Comparison of ENCODE assay signal across 17 mouse cellular contexts in the genomic region with DNA sequence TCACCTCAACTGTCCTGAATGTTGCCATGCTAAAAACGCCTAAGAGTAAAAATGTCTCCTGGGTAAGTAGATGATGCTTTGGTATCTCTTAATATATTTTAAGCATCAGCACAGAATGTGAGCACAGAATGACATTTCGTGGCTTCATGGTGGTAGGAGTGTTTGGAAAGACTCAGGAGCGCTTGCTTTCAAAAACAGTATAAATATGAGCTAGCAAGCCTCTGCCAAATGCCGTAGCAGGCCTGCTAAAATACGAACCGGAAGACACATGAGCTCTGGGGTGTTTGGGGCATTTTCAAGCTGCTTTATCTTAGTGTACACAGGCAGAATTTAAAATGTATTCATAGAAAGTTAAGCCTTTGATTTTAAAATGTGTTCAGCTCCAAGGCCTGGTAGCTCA.
A peak's percentile ranks its signal among the peaks of the same experiment; 100 is the strongest.
DNase-seq lines count a peak whose midpoint lies in the region; ATAC-seq and TF ChIP-seq lines count a peak whose summit lies in the region.
"Had no signal": no experiment of that assay in that cellular context is flagged by ENCODE, and none has a peak within 500 bp of the region (broad histone marks: within the 10 kb centered on the region; RNA-seq: fewer than 3 reads in every experiment).

No protein-coding gene starts in this region.

- no peaks in the 10 kb centered on the region for H3K9me3 ChIP-seq in lung, embryonic 14.5 days (ENCODE audit: low read depth, low read length)
- H3K9me3 ChIP-seq: hindbrain, embryonic 15.5 days; limb, embryonic 12.5 days; neural tube, embryonic 13.5 days had no signal

- H3K4me2 ChIP-seq in lung, embryonic 14.5 days: no peak overlapping the region
- H3K4me2 ChIP-seq: hindbrain, embryonic 15.5 days; limb, embryonic 12.5 days; neural tube, embryonic 13.5 days had no signal

- no peak for TF ChIP-seq CTCF in lung, embryonic 14.5 days (IDR thresholded peaks at IDR 0.05; ENCODE audit: low read depth)

- no peak overlapping the region for H3K9ac ChIP-seq in lung, embryonic 14.5 days
- H3K9ac ChIP-seq: hindbrain, embryonic 15.5 days; limb, embryonic 12.5 days; liver, embryonic 14.5 days; neural tube, embryonic 13.5 days had no signal

- no peak for ATAC-seq in lung, embryonic 14.5 days (ENCODE audit: insufficient read depth)
- ATAC-seq: intestine, postnatal 0 days; Patski had no signal

- H3K27me3 ChIP-seq in lung, embryonic 14.5 days (ENCODE audit: insufficient read depth, low read length): no peaks in the 10 kb centered on the region
- H3K27me3 ChIP-seq: hindbrain, embryonic 15.5 days; limb, embryonic 12.5 days; neural tube, embryonic 13.5 days; Patski had no signal

- 52% methylated on average over 6 of the region's 6 CpGs for WGBS in lung, embryonic 14.5 days

- DNase-seq in lung, embryonic 14.5 days: peak; percentile 68
- DNase-seq in lung, adult 18-20 months: no peak
- peak; percentile 16 to 20 for DNase-seq in frontal cortex, postnatal 10 days (ENCODE audit: low spot score in 2 of 2)
- peak; percentile 24 to 47 for DNase-seq in left cerebral cortex, adult 18-20 months (ENCODE audit: low spot score in 2 of 2)
- peak; percentile 41 for DNase-seq in lung, postnatal 36 days
- no peak for DNase-seq in kidney, postnatal 10 days
- no peak for DNase-seq in urinary bladder, postnatal 14 days (ENCODE audit: low spot score)
- DNase-seq in T-cell, adult 2 months (ENCODE audit: low spot score): no peak
- DNase-seq: cerebellum, adult 11-12 months; gastrocnemius, postnatal 14 days; kidney, postnatal 25 days had no signal

- H3K27ac ChIP-seq in lung, embryonic 14.5 days (ENCODE audit: low read depth): peak overlapping the region; percentile 4; the same call in 1 of the 2 replicates
- H3K27ac ChIP-seq: hindbrain, embryonic 15.5 days; limb, embryonic 12.5 days; liver, embryonic 14.5 days; neural tube, embryonic 13.5 days had no signal

- H3K4me1 ChIP-seq in lung, embryonic 14.5 days (ENCODE audit: insufficient read depth): no peaks in the 10 kb centered on the region
- H3K4me1 ChIP-seq: hindbrain, embryonic 15.5 days; limb, embryonic 12.5 days; neural tube, embryonic 13.5 days had no signal

- no peak overlapping the region for H3K4me3 ChIP-seq in lung, embryonic 14.5 days (ENCODE audit: low read depth, low read length)
- H3K4me3 ChIP-seq: hindbrain, embryonic 15.5 days; limb, embryonic 12.5 days; neural tube, embryonic 13.5 days had no signal

- H3K36me3 ChIP-seq in lung, embryonic 14.5 days (ENCODE audit: insufficient read depth): no peaks in the 10 kb centered on the region
- H3K36me3 ChIP-seq: hindbrain, embryonic 15.5 days; limb, embryonic 12.5 days; neural tube, embryonic 13.5 days had no signal

Comparison
In these comparisons a context has a peak if more than half of its experiments do, and no peak if none do; other contexts are left out.
1. DNase-seq: peak in lung, embryonic 14.5 days (single experiment), frontal cortex, postnatal 10 days (2 of 2), left cerebral cortex, adult 18-20 months (2 of 2) and lung, postnatal 36 days (single experiment); none in lung, adult 18-20 months (0 of 2), kidney, postnatal 10 days (single experiment), urinary bladder, postnatal 14 days (single experiment) and T-cell, adult 2 months (single experiment).